Mouse (Mus musculus) urinary bladder, postnatal 4 days (tissue): ENCODE measurements around the gene Bcl11a.

Experiments
- DNase-seq, 2 experiments: peaks; one replicate each; pipeline ENCODE4 v3.0.0; 2021 to 2022; ENCODE audit warnings: low spot score in 2 of 2

Gene Bcl11a

GRCm38 (mm10) chr11:24200310-24200709 is 122.5 kb downstream of the Bcl11a start:
- DNase-seq: no peak

GRCm38 (mm10) chr11:24201223-24201622 is 123.4 kb downstream of the Bcl11a start:
- DNase-seq: no peak

GRCm38 (mm10) chr11:24202641-24203361 is 124.9 kb downstream of the Bcl11a start:
- no peak for DNase-seq

- DNase-seq: no peak
These were observed 125.6 kb downstream of the Bcl11a start for GRCm38 (mm10) chr11:24203489-24203888.

- DNase-seq: no peak
These were observed 131.1 kb downstream of the Bcl11a start for GRCm38 (mm10) chr11:24208951-24209351.

GRCm38 (mm10) chr11:24214509-24215134 is 136.8 kb downstream of the Bcl11a start:
- DNase-seq: no peak

- DNase-seq: no peak
These were observed 140.0 kb downstream of the Bcl11a start for GRCm38 (mm10) chr11:24217741-24218333.

- DNase-seq: no peak
These were observed 143.9 kb downstream of the Bcl11a start for GRCm38 (mm10) chr11:24221601-24222307.
